Mouse (Mus musculus) natural killer cell, adult 2 months (primary cell): ENCODE results near the gene Eaf2.

Experiments
- DNase-seq, 2 experiments: peaks; one replicate each; pipeline ENCODE4 v3.0.0; 2022; ENCODE audit warnings: low spot score in 2 of 2

The Eaf2 gene

GRCm38 (mm10) chr16:36874583-36875275 lies at the start of gene Eaf2, which contains the start of gene Golgb1:
Eaf2 (minus strand) TSS chr16:36875003.
Golgb1 (plus strand) TSS chr16:36875140.
- DNase-seq, result peak; percentile 96 to 97

GRCm38 (mm10) chr16:36924312-36924711 lies 49.5 kb upstream of the Eaf2 start:
- DNase-seq, result no peak

DNA sequence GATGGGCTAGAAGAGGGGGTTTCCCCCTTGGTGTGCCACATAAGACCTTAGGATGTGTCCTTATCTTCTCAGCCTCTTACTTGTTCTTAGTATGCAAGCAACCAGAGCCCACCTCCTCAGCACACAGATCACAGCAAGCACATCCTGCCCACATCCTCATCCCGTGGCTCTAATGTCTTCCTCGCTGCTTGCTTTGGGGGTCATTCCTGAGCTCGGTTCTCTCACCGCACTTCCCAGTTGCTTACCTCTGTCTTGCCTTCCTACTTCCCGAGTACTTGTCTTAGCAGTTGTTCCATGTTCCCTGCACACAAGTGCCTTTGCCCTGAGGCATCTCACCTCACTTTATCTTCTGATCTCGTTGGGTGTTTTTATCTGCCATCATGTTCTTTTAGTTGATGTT lies 47.2 kb upstream of the Eaf2 start:
- no peak for DNase-seq

DNA sequence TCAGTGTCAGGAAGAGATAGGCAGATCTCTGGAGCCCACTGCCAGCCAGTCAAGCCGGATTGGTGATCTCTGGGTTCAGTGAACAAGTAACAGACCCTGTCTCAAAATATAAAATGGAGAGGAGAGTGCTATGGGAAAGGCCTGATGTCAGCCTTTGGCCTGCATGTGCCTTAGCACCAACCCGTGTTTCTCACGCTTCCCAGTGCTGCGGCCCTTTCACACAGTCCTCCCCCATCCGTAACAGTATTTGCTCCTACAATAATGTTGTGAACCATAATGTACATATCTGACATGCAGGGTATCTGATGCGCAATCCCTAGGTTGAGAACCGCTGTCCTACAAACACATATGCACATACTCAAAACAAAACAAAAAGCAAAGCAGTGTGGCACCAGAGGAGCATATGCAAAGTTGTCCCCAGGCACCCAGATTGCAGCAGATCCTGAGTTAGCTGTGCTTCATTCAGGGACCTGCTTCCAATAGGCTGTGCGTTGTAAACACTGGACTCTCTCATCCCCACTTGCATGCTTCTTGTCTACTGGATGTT lies 46.3 kb upstream of the Eaf2 start:
- DNase-seq, result no peak

- DNase-seq, result no peak
Measured at GRCm38 (mm10) chr16:36920410-36920809, 45.6 kb upstream of the Eaf2 start.

DNA sequence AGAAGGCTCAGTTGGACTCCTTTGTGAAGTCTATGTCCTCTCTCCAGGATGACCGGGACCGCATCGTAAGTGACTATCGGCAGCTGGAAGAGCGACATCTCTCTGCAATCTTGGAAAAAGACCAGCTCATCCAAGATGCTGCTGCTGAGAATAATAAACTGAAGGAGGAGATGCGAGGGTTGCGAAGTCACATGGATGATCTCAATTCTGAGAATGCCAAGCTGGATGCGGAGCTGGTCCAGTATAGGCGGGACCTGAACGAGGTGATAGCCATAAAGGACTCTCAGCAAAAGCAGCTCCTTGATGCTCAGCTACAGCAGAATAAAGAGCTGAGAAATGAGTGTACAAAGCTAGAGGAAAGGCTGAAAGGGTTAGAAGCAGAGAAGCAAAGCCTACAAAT lies 43.7 kb upstream of the Eaf2 start:
- no peak for DNase-seq

- DNase-seq, result no peak
Measured at GRCm38 (mm10) chr16:36914195-36914594, 39.4 kb upstream of the Eaf2 start.

- no peak for DNase-seq
Measured at GRCm38 (mm10) chr16:36912311-36912710, 37.5 kb upstream of the Eaf2 start.

GRCm38 (mm10) chr16:36911909-36912308 lies 37.1 kb upstream of the Eaf2 start:
- no peak for DNase-seq

DNA sequence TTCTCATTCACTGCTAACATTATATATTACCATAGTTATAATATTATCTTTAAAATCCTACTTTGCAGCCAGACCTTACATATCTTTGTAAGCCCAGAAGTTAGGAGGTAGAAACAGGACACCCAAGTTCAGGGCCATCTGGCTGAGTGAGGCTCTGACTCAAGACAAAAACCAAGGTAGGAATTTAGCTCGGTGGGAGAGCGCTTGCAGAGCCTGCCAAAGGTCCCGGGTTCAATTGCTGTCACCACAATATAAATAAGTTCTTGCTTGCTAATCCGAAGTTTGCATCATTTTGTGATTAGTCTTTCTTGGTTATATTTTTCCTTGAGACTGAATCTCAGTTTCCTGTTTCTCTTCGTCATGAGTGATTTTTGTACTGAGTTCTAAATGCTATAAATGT lies 28.4 kb upstream of the Eaf2 start:
- DNase-seq, result no peak

- DNase-seq, result no peak
Measured at GRCm38 (mm10) chr16:36896712-36897111, 21.9 kb upstream of the Eaf2 start.

DNA sequence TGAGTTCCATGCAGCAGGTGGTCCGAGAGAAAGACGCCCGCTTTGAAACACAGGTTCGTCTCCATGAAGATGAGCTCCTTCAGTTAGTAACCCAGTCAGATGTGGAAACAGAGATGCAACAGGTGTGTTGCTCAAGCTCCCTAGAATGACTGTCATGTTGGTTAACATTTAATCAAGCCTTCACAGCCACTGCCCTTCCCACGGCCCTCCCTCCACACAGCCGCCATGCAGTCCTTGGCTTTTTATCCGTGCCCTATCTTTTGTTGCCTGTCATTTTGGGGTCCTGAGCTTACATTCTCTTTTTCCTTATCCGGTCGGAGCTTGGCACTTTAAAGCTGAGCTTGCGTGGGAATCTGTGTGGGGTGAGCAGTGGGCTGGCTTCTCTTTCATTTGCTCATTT lies 18.5 kb upstream of the Eaf2 start:
- DNase-seq, result no peak

- no peak for DNase-seq
Measured at GRCm38 (mm10) chr16:36891415-36891814, 16.6 kb upstream of the Eaf2 start.

DNA sequence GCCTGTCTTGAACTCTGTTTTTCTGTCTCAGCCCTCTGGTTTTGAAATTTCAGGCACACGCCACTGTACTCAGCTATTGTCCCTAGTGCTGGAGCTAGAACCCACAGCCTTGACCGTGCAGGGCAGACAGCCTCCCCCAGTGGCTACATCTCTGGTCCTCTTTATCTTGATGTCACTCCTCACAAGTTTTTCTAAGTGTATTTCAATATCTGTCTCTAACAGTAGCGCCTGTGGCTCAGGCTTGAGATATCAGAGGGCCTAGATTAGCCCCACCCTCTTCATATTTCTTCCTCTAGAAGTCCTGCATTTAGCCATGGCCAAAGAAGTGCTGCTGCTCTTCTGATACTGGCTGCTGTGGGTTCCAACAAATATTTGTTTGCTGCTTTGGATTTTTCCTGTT lies 15.8 kb upstream of the Eaf2 start:
- DNase-seq, result no peak

DNA sequence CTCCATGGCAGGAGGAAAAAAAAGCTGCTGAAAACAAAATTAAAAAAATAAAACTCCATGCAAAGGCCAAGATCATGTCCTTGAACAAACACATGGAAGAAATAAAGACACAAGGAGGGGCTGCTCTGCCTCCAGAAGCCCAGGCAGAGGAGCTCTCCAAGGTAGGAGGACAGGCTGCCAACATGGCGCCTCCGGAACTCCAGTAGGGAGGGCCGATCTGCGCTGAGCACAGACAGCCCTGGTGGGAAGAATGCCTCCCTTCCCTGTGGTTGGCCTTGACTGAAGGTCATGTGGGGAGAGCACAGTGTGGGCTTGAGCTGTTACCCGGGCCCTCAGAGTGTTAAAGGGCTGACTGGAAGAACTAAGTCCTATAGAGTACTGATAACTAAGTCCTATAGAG lies 12.7 kb upstream of the Eaf2 start:
- DNase-seq, result no peak

DNA sequence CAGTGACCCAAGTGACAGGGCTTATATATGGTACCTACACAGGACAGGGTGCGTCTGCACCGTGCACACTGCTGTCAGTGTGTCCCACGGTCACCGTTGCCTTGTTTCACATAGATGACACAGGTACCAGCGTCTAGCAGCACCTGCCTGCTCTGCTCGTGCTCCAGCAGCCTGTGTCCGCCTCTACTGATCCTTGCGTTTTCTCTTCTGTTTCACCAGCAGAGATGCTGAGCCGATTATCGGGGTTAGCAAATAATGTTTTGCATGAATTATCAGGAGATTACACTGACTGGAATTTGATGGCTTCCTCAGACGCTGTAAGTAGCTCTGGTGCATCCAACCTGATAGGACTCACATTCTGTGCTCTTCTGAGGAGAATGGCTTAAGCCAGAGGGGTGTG lies 11.1 kb upstream of the Eaf2 start:
- no peak for DNase-seq

- DNase-seq, result peak in 1 of 2 experiments; percentile 35
Measured at GRCm38 (mm10) chr16:36884881-36885280, 10.1 kb upstream of the Eaf2 start.

- no peak for DNase-seq
Measured at GRCm38 (mm10) chr16:36882737-36883343, 8.0 kb upstream of the Eaf2 start.

DNA sequence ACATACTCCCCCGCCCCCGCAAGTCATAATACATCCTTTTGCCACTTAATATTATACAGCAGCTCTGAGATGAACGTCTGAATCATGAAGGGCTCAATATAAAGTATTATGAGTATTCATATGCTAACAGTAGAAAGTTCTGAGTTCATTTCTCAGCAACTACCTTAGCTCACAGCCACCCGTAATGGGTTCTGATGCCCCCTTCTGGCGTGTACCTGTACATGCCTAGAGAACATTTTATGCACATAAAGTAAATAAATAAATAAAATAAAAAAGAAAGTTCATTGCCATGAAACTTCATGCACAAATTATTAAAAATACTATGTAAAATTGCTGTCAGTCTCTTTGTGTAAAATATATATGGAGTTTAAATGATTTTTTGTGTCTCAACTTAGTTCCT lies 2.5 kb upstream of the Eaf2 start:
- peak; percentile 15 to 50 for DNase-seq

GRCm38 (mm10) chr16:36875276-36875851 lies 561 bp upstream of the Eaf2 start:
- no peak for DNase-seq

GRCm38 (mm10) chr16:36869442-36869841 lies 5.4 kb downstream of the Eaf2 start:
- DNase-seq, result no peak

DNA sequence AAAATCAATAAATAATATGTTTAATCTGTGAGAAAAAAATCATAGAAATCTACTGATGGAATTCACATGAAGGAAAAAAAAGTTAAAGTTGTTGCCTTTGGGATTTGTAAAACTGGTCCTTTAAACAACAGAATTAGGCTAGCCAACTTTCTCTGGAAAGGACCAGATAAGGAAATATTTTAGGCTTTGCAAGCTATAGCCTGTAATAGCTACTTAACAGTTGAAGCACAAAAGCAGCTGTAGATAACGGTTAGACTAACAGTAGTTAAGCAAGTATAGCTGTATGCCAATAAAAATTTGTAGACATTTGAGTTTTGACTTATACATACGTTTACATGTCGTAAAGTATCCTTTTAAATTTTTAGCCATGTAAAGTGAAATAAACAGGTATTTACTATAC lies 11.2 kb downstream of the Eaf2 start:
- no peak for DNase-seq

GRCm38 (mm10) chr16:36851202-36851601 lies 23.6 kb downstream of the Eaf2 start:
- DNase-seq, result no peak
